Mouse (Mus musculus): ENCODE measurements around the gene Aldh3a1. TPM values are rescaled to one million over a fixed set of nuclear protein-coding genes. Genes with fewer than 3 reads are reported as not detected.
"Not testable (repeated sequence)": the region's sequence is repeated elsewhere in the genome, so short reads cannot be mapped to it uniquely, and the experiment has no call there.

The Aldh3a1 gene
- total and polyA plus RNA-seq, 3 experiments: 1.0 to 3.3 (median 1.6) TPM

DNA sequence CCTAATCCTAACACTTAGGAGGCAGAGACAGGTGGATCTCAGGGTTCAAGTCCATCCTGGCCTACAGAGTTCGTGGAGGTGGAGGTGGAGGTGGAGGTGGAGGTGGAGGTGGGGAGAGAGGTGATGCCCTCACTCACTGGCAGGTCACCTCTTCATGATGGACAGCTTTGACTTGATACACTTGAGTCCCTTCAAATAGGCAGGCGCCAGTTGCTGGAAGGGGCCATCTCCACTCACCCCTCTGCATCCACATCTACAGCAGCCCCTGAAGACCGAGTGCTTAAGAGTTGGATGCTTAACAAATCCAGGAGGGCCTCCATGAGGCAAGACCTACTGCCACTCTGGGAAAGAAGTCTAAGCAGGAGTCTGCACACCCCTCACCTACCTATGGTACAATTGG, 44.0 kb upstream of the Aldh3a1 start:
- Histone ChIP-seq H3K27me3 (ENCODE audit: control insufficient read depth, insufficient read depth, low read length) (no peaks in the 10 kb centered on the region), H3K79me2 (replicated peaks; ENCODE audit: control insufficient read depth, insufficient read depth, low read length) (no peaks in the 10 kb centered on the region), H3K4me1 (ENCODE audit: control insufficient read depth, insufficient read depth, low read length) (peaks cover 2% of the 10 kb centered on the region; the same call in 1 of the 2 replicates), H3K27ac (no peak overlapping the region), H3K36me3 (ENCODE audit: control insufficient read depth, insufficient read depth, low read length) (no peaks in the 10 kb centered on the region), H3K4me3 (no peak overlapping the region), H3K9ac (ENCODE audit: low read depth, low read length) (no peak overlapping the region)
- no peak for DNase-seq
- TF ChIP-seq POLR2A (IDR thresholded peaks at IDR 0.05; ENCODE audit: insufficient read depth, low read depth, low read length) (no peak), CTCF (IDR thresholded peaks at IDR 0.05) (no peak), EP300 (IDR thresholded peaks at IDR 0.05; ENCODE audit: insufficient read depth, low read depth, low read length) (no peak)
- WGBS: 89% methylated on average over 3 of the region's 3 CpGs
- intact Hi-C loops (cut with DNase I): no loop called here

DNA sequence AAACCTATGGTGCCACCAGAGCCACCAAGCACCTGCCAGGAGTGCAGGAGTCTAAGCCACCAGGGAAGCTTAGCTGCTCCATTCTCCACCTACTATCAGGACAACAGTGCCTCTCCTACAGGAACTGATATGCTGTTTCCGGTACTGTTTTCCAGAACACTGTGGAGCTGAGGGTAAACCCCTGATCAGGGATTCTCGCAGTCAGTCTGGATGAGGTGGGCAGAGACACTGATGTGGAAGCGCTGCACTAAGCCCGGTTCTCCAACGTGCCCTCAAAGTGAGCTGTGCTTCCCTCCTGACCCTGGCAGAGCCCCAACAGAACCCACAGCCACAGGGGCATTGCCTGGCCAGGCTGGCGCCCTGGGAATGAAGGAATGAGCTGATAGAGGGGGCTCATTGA, 43.0 kb upstream of the Aldh3a1 start:
- Histone ChIP-seq H3K4me1 (ENCODE audit: control insufficient read depth, insufficient read depth, low read length) (peaks cover 4% of the 10 kb centered on the region), H3K9ac (ENCODE audit: low read depth, low read length) (no peak overlapping the region), H3K27me3 (ENCODE audit: control insufficient read depth, insufficient read depth, low read length) (no peaks in the 10 kb centered on the region), H3K79me2 (replicated peaks; ENCODE audit: control insufficient read depth, insufficient read depth, low read length) (peaks cover 2% of the 10 kb centered on the region; the same call in 1 of the 2 replicates), H3K36me3 (ENCODE audit: control insufficient read depth, insufficient read depth, low read length) (no peaks in the 10 kb centered on the region), H3K27ac (no peak overlapping the region), H3K4me3 (no peak overlapping the region)
- intact Hi-C loops (cut with DNase I): no loop called here
- WGBS: 62% methylated on average over 6 of the region's 6 CpGs
- no peak for DNase-seq
- TF ChIP-seq EP300 (IDR thresholded peaks at IDR 0.05; ENCODE audit: insufficient read depth, low read depth, low read length): no peak
- no peak for TF ChIP-seq POLR2A (IDR thresholded peaks at IDR 0.05; ENCODE audit: insufficient read depth, low read depth, low read length)
- TF ChIP-seq CTCF (IDR thresholded peaks at IDR 0.05): no peak

DNA sequence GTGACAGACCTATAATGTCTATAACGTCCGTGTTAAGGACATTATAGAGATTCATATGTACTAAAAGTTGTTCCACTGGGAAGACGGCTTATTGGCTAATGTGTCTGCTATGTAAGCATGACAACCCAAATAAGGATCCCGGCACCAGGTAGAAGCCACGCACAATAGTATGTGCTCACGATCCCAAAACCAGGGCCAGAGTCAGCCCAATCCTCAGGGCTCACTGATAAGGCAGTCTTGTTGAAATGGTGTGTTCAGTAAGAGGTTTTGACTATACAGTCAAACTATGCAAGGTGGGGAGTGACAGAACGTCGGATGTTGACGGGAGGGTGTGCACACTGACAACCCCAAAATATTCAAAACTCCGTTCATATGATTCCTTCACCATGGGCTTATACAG, 42.5 kb upstream of the Aldh3a1 start:
- DNase-seq: no peak
- no peak for TF ChIP-seq CTCF (IDR thresholded peaks at IDR 0.05)
- no peak for TF ChIP-seq POLR2A (IDR thresholded peaks at IDR 0.05; ENCODE audit: insufficient read depth, low read depth, low read length)
- no peak for TF ChIP-seq EP300 (IDR thresholded peaks at IDR 0.05; ENCODE audit: insufficient read depth, low read depth, low read length)
- no peak overlapping the region for H3K4me3 ChIP-seq
- H3K36me3 ChIP-seq (ENCODE audit: control insufficient read depth, insufficient read depth, low read length): no peaks in the 10 kb centered on the region
- H3K79me2 ChIP-seq (replicated peaks; ENCODE audit: control insufficient read depth, insufficient read depth, low read length): peaks cover 2% of the 10 kb centered on the region; the same call in 1 of the 2 replicates
- H3K4me1 ChIP-seq (ENCODE audit: control insufficient read depth, insufficient read depth, low read length): peaks cover 4% of the 10 kb centered on the region
- no peak overlapping the region for H3K9ac ChIP-seq (ENCODE audit: low read depth, low read length)
- no peak overlapping the region for H3K27ac ChIP-seq
- no peaks in the 10 kb centered on the region for H3K27me3 ChIP-seq (ENCODE audit: control insufficient read depth, insufficient read depth, low read length)
- intact Hi-C loops (cut with DNase I): no loop called here
- WGBS: 87% methylated on average over 10 of the region's 10 CpGs

DNA sequence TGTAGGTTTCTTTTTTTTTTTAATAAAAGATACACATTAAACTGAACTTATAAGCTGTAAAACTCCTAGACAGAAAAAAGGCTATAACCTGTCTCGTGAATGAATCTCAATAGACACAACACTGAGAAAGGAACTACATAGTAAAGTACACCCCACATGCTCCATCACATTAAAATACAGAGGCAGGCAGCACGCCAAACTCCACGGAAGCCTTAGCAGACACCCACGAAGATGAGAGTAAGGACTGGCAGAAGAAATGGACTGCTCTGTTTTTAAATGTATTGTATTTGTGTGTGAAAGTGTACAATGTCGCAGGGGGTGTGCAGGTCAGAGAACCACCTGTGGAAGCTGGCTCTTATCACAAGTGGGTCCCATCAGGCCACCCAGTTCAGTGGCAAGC, 37.2 kb upstream of the Aldh3a1 start:
- intact Hi-C loops (cut with DNase I): loop anchor here (10.0 kb wide), 1 partner anchor 235 kb away; the partner anchor contains the start of gene Map2k3
- no peaks in the 10 kb centered on the region for H3K36me3 ChIP-seq (ENCODE audit: control insufficient read depth, insufficient read depth, low read length)

GRCm38 (mm10) chr11:61173477-61173876, 33.9 kb upstream of the Aldh3a1 start:
- H3K4me1 ChIP-seq (ENCODE audit: control insufficient read depth, insufficient read depth, low read length); H3K9ac ChIP-seq (ENCODE audit: low read depth, low read length); H3K36me3 ChIP-seq (ENCODE audit: control insufficient read depth, insufficient read depth, low read length); H3K27me3 ChIP-seq (ENCODE audit: control insufficient read depth, insufficient read depth, low read length); H3K27ac ChIP-seq; H3K79me2 ChIP-seq (replicated peaks; ENCODE audit: control insufficient read depth, insufficient read depth, low read length): not testable (repeated sequence)
- intact Hi-C loops (cut with DNase I): loop anchor here (10.0 kb wide), 1 partner anchor 239 kb away; the partner anchor contains the start of gene Map2k3
- 41% methylated on average over 15 of the region's 15 CpGs for WGBS
- H3K4me3 ChIP-seq: peak overlapping the region; percentile 74
- peak in 1 of 2 experiments; percentile 10 for DNase-seq

More for the DNA sequence above, 37.2 kb upstream of the Aldh3a1 start:
- TF ChIP-seq POLR2A (IDR thresholded peaks at IDR 0.05; ENCODE audit: insufficient read depth, low read depth, low read length) (no peak), CTCF (IDR thresholded peaks at IDR 0.05) (no peak), EP300 (IDR thresholded peaks at IDR 0.05; ENCODE audit: insufficient read depth, low read depth, low read length) (no peak)
- Histone ChIP-seq H3K4me1 (ENCODE audit: control insufficient read depth, insufficient read depth, low read length) (peaks cover 4% of the 10 kb centered on the region; the same call in 1 of the 2 replicates), H3K9ac (ENCODE audit: low read depth, low read length) (no peak overlapping the region), H3K79me2 (replicated peaks; ENCODE audit: control insufficient read depth, insufficient read depth, low read length) (peaks cover 9% of the 10 kb centered on the region), H3K27me3 (ENCODE audit: control insufficient read depth, insufficient read depth, low read length) (no peaks in the 10 kb centered on the region), H3K4me3 (no peak overlapping the region), H3K27ac (no peak overlapping the region)
- no peak for DNase-seq
- WGBS: 59% methylated on average over 5 of the region's 5 CpGs

- DNase-seq: no peak
- intact Hi-C loops (cut with DNase I): loop anchor here (10.0 kb wide), 1 partner anchor 240 kb away; the partner anchor contains the start of gene Map2k3
- Histone ChIP-seq H3K4me1 (ENCODE audit: control insufficient read depth, insufficient read depth, low read length) (peaks cover 2% of the 10 kb centered on the region; the same call in 1 of the 2 replicates), H3K4me3 (peak overlapping the region; percentile 74), H3K9ac (ENCODE audit: low read depth, low read length) (peak overlapping the region; percentile 92), H3K36me3 (ENCODE audit: control insufficient read depth, insufficient read depth, low read length) (no peaks in the 10 kb centered on the region), H3K79me2 (replicated peaks; ENCODE audit: control insufficient read depth, insufficient read depth, low read length) (peaks cover 7% of the 10 kb centered on the region), H3K27me3 (ENCODE audit: control insufficient read depth, insufficient read depth, low read length) (no peaks in the 10 kb centered on the region), H3K27ac (peak overlapping the region; percentile 96)
- WGBS: under 1% methylated on average over 27 of the region's 28 CpGs
- peak; percentile 34 for TF ChIP-seq CTCF (IDR thresholded peaks at IDR 0.05)
- no peak for TF ChIP-seq POLR2A (IDR thresholded peaks at IDR 0.05; ENCODE audit: insufficient read depth, low read depth, low read length)
These were observed 33.0 kb upstream of the Aldh3a1 start for GRCm38 (mm10) chr11:61174291-61174820.

All from heart, adult 2 months (tissue).